Mouse (Mus musculus) heart, postnatal 0 days (tissue): ENCODE measurements around the gene Abl2.

Experiments
- CTCF ChIP-seq: IDR thresholded peaks from 2 replicates; pipeline ENCODE4 v1.5.1; 2016; ENCODE audit warnings: antibody characterized with exemption, control low read depth, low read depth
- EP300 ChIP-seq: IDR thresholded peaks from 2 replicates; pipeline ENCODE4 v1.6.1; 2016; ENCODE audit warnings: antibody characterized with exemption, low read depth

- TF ChIP-seq CTCF (no peak), EP300 (no peak)
Measured at GRCm38 (mm10) chr1:156629984-156630383, 71.4 kb downstream of the Abl2 start.
